Mouse (Mus musculus) embryonic facial prominence, embryonic 13.5 days (tissue): Measurements from ENCODE around the gene Cenpb. TPM values are rescaled to one million over a fixed set of nuclear protein-coding genes. Genes with fewer than 3 reads are reported as not detected.

ENCODE experiments used
- ATAC-seq: fragments of 200-750 bp; cut with Nextera tagmentation; 2 replicates; pipeline ENCODE4 v1.8.0; 2017; ENCODE audit warnings: low read depth; ENCODE audit not compliant: insufficient number of reproducible peaks, insufficient read depth, low FRiP score, low TSS enrichment
- H3K27ac ChIP-seq: fragments of 300-500 bp; sonication (generic); 2 replicates; pipeline ENCODE4 v1.5.1; 2015; ENCODE audit warnings: moderate library complexity, mild to moderate bottlenecking, inconsistent platforms
- H3K27me3 ChIP-seq: fragments of 300-500 bp; sonication (generic); 2 replicates; pipeline ENCODE4 v1.6.1; 2015; ENCODE audit warnings: mild to moderate bottlenecking, inconsistent platforms
- H3K36me3 ChIP-seq: fragments of 300-500 bp; sonication (generic); 2 replicates; pipeline ENCODE4 v1.6.1; 2015; ENCODE audit warnings: mild to moderate bottlenecking, inconsistent platforms
- H3K4me1 ChIP-seq: fragments of 300-500 bp; sonication (generic); 2 replicates; pipeline ENCODE4 v1.6.1; 2015; ENCODE audit warnings: inconsistent platforms
- H3K4me2 ChIP-seq: fragments of 300-500 bp; sonication (generic); 2 replicates; pipeline ENCODE4 v1.6.1; 2015; ENCODE audit warnings: moderate library complexity, mild to moderate bottlenecking, inconsistent platforms
- H3K4me3 ChIP-seq: fragments of 300-500 bp; sonication (generic); 2 replicates; pipeline ENCODE4 v1.5.1; 2015; ENCODE audit warnings: mild to moderate bottlenecking, inconsistent platforms
- H3K9ac ChIP-seq: fragments of 300-500 bp; sonication (generic); 2 replicates; pipeline ENCODE4 v1.6.1; 2015; ENCODE audit warnings: mild to moderate bottlenecking, inconsistent platforms
- H3K9me3 ChIP-seq: fragments of 300-500 bp; sonication (generic); 2 replicates; pipeline ENCODE4 v1.6.1; 2016; ENCODE audit warnings: inconsistent platforms
- WGBS: fragments of 180-500 bp; shearing (Covaris S2); methylation state at CpG from one replicate; pipeline ENCODE4 v1.1.7; 2015; ENCODE audit warnings: mixed read lengths; 5-methylcytosine and 5-hydroxymethylcytosine counted together
- polyA plus RNA-seq: library from polyadenylated mRNA; unstranded; fragments of >200 nt; fragmentation: Nextera tagmentation; extraction: Ambion mirVana; gene quantifications from 2 replicates; pipeline ENCODE4 v1.2.1, GENCODE M21; 2015

The Cenpb gene
- polyA plus RNA-seq, 1 experiment from 2014 or later = 12.3 TPM

GRCm38 (mm10) chr2:131176491-131176890 is 3.4 kb downstream of the Cenpb start:
- peak overlapping the region; percentile 80; the same call in 1 of the 2 replicates for H3K4me3 ChIP-seq

GRCm38 (mm10) chr2:131175945-131176309 is 3.9 kb downstream of the Cenpb start:
- H3K4me3 ChIP-seq = no peak overlapping the region
- no peak overlapping the region for H3K9ac ChIP-seq
- peaks cover 31% of the 10 kb centered on the region for H3K27me3 ChIP-seq
- no peak for ATAC-seq
- peaks cover 13% of the 10 kb centered on the region for H3K36me3 ChIP-seq
- 84% methylated on average over 1 of the region's 1 CpGs for WGBS
- peaks cover 61% of the 10 kb centered on the region for H3K4me1 ChIP-seq
- H3K4me2 ChIP-seq = peak overlapping the region; percentile 97
- peak overlapping the region; percentile 55; the same call in 1 of the 2 replicates for H3K27ac ChIP-seq
- no peaks in the 10 kb centered on the region for H3K9me3 ChIP-seq

More at GRCm38 (mm10) chr2:131176491-131176890, 3.4 kb downstream of the Cenpb start:
- H3K9me3 ChIP-seq = no peaks in the 10 kb centered on the region
- 52% methylated on average over 5 of the region's 5 CpGs for WGBS
- peak; percentile 17; the same call in 1 of the 2 replicates for ATAC-seq
- H3K36me3 ChIP-seq = peaks cover 13% of the 10 kb centered on the region
- peaks cover 55% of the 10 kb centered on the region for H3K4me1 ChIP-seq
- H3K27me3 ChIP-seq = peaks cover 25% of the 10 kb centered on the region
- peak overlapping the region; percentile 97 for H3K4me2 ChIP-seq
- 0 out of 2 replicates have a peak overlapping the region, but pooled peaks have one; percentile 93 for H3K9ac ChIP-seq
- H3K27ac ChIP-seq = peak overlapping the region; percentile 66

DNA sequence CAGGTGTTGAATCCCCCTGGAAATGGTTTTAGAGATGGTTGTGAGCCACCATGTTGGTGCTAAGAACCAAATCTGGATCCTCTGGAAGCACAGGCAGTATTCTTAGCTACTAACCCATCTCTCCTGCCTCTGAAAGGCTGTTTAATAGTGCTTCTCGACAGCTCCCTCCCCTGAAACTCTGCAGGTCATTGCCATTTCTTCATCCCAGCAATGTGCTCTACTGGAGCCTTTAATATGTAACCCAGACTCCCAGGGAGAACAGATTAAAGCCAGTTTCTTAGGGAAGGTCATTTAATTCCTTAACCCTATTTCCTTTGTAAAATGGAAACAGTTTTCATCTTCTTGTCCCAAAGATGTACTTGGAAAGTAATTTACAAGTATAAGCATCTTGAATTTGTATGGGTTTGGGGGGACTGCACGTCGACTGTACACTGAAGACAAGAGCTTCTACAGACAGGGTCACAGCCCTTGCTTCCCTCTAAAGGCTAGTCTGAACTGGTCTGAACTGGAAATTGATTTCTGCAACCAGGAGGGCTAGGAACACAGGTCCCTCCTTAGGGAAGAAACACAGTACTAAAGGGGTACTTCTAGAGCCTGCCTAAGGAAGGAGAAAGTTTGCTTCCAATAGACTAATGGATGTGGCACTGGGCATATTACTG is 4.5 kb downstream of the Cenpb start:
- Histone ChIP-seq H3K4me1 (peaks cover 66% of the 10 kb centered on the region), H3K9me3 (no peaks in the 10 kb centered on the region), H3K9ac (no peak overlapping the region), H3K4me3 (no peak overlapping the region), H3K4me2 (peak overlapping the region; percentile 97; the same call in 1 of the 2 replicates), H3K27me3 (peaks cover 36% of the 10 kb centered on the region), H3K27ac (peak overlapping the region; percentile 55; the same call in 1 of the 2 replicates), H3K36me3 (peaks cover 13% of the 10 kb centered on the region)
- ATAC-seq = no peak
- WGBS = 71% methylated on average over 3 of the region's 3 CpGs

- Histone ChIP-seq H3K9me3 (no peaks in the 10 kb centered on the region), H3K4me2 (peak overlapping the region; percentile 73), H3K36me3 (peaks cover 13% of the 10 kb centered on the region), H3K9ac (peak overlapping the region; percentile 33; the same call in 1 of the 2 replicates), H3K4me1 (peaks cover 71% of the 10 kb centered on the region), H3K27ac (no peak overlapping the region), H3K27me3 (peaks cover 38% of the 10 kb centered on the region), H3K4me3 (peak overlapping the region; percentile 44)
- WGBS = 7% methylated on average over 11 of the region's 11 CpGs
- ATAC-seq = no peak
Observed at GRCm38 (mm10) chr2:131174700-131175099, 5.2 kb downstream of the Cenpb start.

DNA sequence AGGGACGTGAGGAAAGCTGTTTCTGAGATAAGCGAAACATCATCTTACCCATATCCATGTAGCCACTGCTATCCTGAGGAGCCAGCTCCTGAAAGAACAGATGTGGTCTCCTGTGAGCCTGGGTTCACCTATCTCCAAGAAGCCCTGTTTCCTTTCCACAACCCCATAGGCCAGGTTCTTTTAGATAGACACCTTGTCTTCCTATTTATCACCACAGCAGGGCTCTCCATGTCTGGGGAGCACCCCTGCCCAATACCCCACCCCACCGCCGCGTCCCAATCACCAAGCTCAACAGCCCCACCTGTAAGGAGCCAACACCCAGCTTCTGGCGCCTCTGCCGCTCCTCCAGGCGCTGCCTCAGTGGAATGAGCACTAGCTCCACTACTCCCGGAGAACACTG is 7.5 kb downstream of the Cenpb start:
- H3K27me3 ChIP-seq = peaks cover 38% of the 10 kb centered on the region
- H3K27ac ChIP-seq = no peak overlapping the region
- peaks cover 6% of the 10 kb centered on the region for H3K36me3 ChIP-seq
- no peaks in the 10 kb centered on the region for H3K9me3 ChIP-seq
- H3K4me3 ChIP-seq = no peak overlapping the region
- no peak overlapping the region for H3K9ac ChIP-seq
- 38% methylated on average over 9 of the region's 9 CpGs for WGBS
- no peak overlapping the region for H3K4me2 ChIP-seq
- H3K4me1 ChIP-seq = peaks cover 59% of the 10 kb centered on the region
- no peak for ATAC-seq

DNA sequence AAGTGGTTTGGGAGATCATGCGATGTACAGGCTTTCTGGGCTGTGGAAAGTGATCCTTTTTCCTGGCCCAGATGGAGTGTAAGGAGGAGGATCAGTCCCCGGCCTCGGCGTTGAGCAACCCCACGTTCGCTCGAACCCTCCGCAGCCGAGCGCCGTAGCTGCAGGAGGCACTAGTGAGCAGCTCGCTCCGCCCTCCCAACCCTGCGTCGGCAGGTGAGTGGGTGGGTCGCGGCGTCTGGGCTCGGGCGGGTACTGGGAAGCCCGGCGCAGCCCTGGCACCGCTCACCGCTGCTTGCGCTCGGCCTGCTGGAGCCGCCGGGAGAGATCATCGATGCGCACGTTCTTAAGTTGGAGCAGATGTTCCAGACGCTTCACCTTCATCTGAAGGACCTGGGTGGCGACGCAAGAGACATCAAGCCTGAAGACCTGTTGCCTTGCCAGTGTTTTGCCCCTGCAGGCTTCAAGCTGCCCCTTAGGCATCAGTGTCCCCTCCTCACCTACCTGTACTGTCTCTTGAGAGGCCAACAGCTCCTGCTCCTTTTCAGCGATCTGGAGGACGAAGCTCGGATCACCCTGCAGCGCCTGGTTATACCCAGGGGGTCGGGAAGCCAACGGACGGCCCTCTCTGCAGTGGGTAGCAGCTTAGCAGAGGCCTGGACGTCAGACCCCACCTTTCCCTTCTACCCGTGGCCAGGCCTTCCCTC is 8.3 kb downstream of the Cenpb start:
- Histone ChIP-seq H3K27me3 (peaks cover 38% of the 10 kb centered on the region), H3K9ac (peak overlapping the region; percentile 58), H3K4me2 (peak overlapping the region; percentile 63), H3K36me3 (no peaks in the 10 kb centered on the region; the same call in 1 of the 2 replicates), H3K9me3 (no peaks in the 10 kb centered on the region), H3K4me1 (peaks cover 52% of the 10 kb centered on the region), H3K4me3 (peak overlapping the region; percentile 40), H3K27ac (no peak overlapping the region)
- 3% methylated on average over 43 of the region's 43 CpGs for WGBS
- peak; percentile 39; the same call in 1 of the 2 replicates for ATAC-seq

DNA sequence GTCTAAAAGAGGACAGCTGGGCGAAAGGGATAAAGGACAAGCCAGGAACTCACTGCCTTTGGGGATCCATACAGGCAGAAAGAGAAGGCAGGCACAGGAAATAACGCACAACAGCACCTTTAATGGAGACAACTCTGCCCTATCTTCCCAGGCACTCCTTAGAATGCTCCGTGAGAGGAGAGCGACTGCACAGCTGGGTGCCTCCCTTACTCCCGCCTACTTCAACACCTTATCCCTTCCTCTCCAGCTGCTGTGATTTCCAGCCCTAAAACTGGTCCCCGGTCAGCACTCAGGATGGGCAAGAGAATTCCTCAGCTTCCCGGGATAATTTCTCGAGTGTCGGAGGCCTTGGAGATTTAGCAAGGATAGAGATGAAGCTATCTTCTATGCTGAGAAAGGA is 8.9 kb downstream of the Cenpb start:
- peaks cover 45% of the 10 kb centered on the region for H3K4me1 ChIP-seq
- WGBS = 14% methylated on average over 9 of the region's 9 CpGs
- peak overlapping the region; percentile 63 for H3K4me2 ChIP-seq
- H3K27me3 ChIP-seq = peaks cover 38% of the 10 kb centered on the region
- no peaks in the 10 kb centered on the region for H3K36me3 ChIP-seq
- no peak for ATAC-seq
- H3K27ac ChIP-seq = no peak overlapping the region
- H3K9ac ChIP-seq = peak overlapping the region; percentile 58
- H3K4me3 ChIP-seq = peak overlapping the region; percentile 40
- H3K9me3 ChIP-seq = no peaks in the 10 kb centered on the region

GRCm38 (mm10) chr2:131168914-131169313 is 11.0 kb downstream of the Cenpb start:
- no peak overlapping the region for H3K4me3 ChIP-seq
- 75% methylated on average over 1 of the region's 1 CpGs for WGBS
- H3K27me3 ChIP-seq = peaks cover 38% of the 10 kb centered on the region
- H3K9me3 ChIP-seq = no peaks in the 10 kb centered on the region
- H3K4me2 ChIP-seq = no peak overlapping the region
- H3K36me3 ChIP-seq = no peaks in the 10 kb centered on the region
- no peak for ATAC-seq
- no peak overlapping the region for H3K27ac ChIP-seq
- H3K4me1 ChIP-seq = peaks cover 37% of the 10 kb centered on the region
- H3K9ac ChIP-seq = no peak overlapping the region

GRCm38 (mm10) chr2:131167984-131168383 is 11.9 kb downstream of the Cenpb start:
- H3K4me2 ChIP-seq = no peak overlapping the region
- no peaks in the 10 kb centered on the region for H3K36me3 ChIP-seq
- H3K27ac ChIP-seq = no peak overlapping the region
- no peak overlapping the region for H3K9ac ChIP-seq
- H3K4me3 ChIP-seq = no peak overlapping the region
- ATAC-seq = no peak
- H3K27me3 ChIP-seq = peaks cover 28% of the 10 kb centered on the region
- WGBS = 80% methylated on average over 6 of the region's 6 CpGs
- H3K4me1 ChIP-seq = peaks cover 38% of the 10 kb centered on the region
- no peaks in the 10 kb centered on the region for H3K9me3 ChIP-seq

DNA sequence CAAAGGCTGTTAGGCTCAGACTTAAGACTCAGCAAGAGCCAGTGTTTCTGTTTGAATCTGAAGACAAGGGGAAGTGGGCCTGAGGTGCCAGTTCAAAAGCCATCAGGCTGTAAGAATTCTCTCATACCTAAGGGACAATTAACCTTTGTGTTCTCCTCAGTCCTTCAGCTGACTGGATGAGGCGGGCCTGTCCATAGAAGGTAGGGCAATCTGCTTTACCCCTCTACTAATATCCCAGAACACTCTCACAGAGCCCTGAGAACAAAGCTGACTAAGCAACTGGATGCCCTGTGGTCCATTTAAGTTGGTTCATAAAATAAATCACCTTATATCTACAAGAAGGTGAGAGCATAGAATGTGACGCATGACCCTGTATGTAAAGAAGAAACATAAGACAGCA is 13.7 kb downstream of the Cenpb start:
- Histone ChIP-seq H3K27me3 (peaks cover 10% of the 10 kb centered on the region), H3K4me1 (peaks cover 29% of the 10 kb centered on the region), H3K9ac (no peak overlapping the region), H3K4me3 (no peak overlapping the region), H3K9me3 (no peaks in the 10 kb centered on the region), H3K4me2 (no peak overlapping the region), H3K36me3 (no peaks in the 10 kb centered on the region), H3K27ac (no peak overlapping the region)
- ATAC-seq = no peak
- WGBS = 76% methylated on average over 2 of the region's 2 CpGs

GRCm38 (mm10) chr2:131163924-131164323 is 15.9 kb downstream of the Cenpb start:
- ATAC-seq = no peak
- Histone ChIP-seq H3K9me3 (no peaks in the 10 kb centered on the region), H3K4me1 (peaks cover 19% of the 10 kb centered on the region), H3K36me3 (no peaks in the 10 kb centered on the region), H3K4me3 (no peak overlapping the region), H3K4me2 (no peak overlapping the region), H3K27me3 (no peaks in the 10 kb centered on the region), H3K27ac (peak overlapping the region; percentile 48), H3K9ac (no peak overlapping the region)
- WGBS = 56% methylated on average over 7 of the region's 7 CpGs
